Mouse (Mus musculus) lung, postnatal 0 days (tissue): ENCODE data around the gene Pcyt1b.

Source experiments
- CTCF ChIP-seq: IDR thresholded peaks from 2 replicates; pipeline ENCODE4 v1.5.1; 2016; ENCODE audit warnings: antibody characterized with exemption, mild to moderate bottlenecking
- EP300 ChIP-seq: IDR thresholded peaks from 2 replicates; pipeline ENCODE4 v1.6.1; 2016; ENCODE audit warnings: antibody characterized with exemption, mild to moderate bottlenecking, control low read depth

DNA sequence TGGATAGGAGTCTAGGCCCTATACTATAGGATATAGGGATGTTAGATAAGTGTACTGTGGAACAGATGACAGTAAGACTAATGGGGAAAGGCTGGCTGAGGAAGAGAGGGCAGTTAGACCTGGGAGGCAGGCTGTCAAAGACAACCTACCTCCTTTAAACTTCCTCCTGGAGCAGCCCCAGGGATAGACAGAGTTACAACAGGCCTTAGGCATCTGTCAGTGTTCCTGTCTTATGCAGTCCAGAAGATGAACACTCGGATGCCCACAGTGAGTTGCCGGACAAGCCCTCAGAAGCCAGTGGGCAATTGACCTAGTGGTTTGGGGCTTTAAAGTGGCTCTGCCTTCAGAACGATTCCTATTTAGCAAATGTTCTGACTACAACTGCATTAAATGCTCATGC is 19.8 kb downstream of the Pcyt1b start:
- TF ChIP-seq CTCF (no peak), EP300 (no peak)
